Mouse (Mus musculus) activated CD4-positive, CD25-positive, alpha-beta regulatory T cell, adult 4 months (primary cell): Measurements from ENCODE around the gene Hacl1. TPM values are rescaled to one million over a fixed set of nuclear protein-coding genes. Genes with fewer than 3 reads are reported as not detected.

ENCODE experiments used
- ATAC-seq: one replicate; pipeline ENCODE4 v1.8.0; 2017
- polyA plus RNA-seq, 2 experiments: library from polyadenylated mRNA; unstranded; fragments of 100-300 nt; shearing (Covaris generic); gene quantifications; one replicate each; pipeline ENCODE4 v1.2.1; 2017

Gene Hacl1
- 10 to 100 TPM; 36.2 to 37.2 TPM for polyA plus RNA-seq

- ATAC-seq: peak; percentile 94
Observed at GRCm38 (mm10) chr14:31640890-31641505, at the start of gene Hacl1, which contains the start of gene Btd. Gene Hacl1 (minus strand): TSS chr14:31641286. Gene Btd (plus strand): TSS chr14:31641028.

- no peak for ATAC-seq
Observed at GRCm38 (mm10) chr14:31686231-31686630, 45.1 kb upstream of the Hacl1 start.

GRCm38 (mm10) chr14:31685680-31686079 is 44.6 kb upstream of the Hacl1 start:
- ATAC-seq: peak; percentile 51

GRCm38 (mm10) chr14:31684343-31685040 is 43.4 kb upstream of the Hacl1 start:
- ATAC-seq: peak; percentile 74

GRCm38 (mm10) chr14:31683610-31684009 is 42.5 kb upstream of the Hacl1 start:
- ATAC-seq: no peak

GRCm38 (mm10) chr14:31681931-31682555 is 41.0 kb upstream of the Hacl1 start:
- ATAC-seq: no peak

- ATAC-seq: no peak
Observed at GRCm38 (mm10) chr14:31681291-31681690, 40.2 kb upstream of the Hacl1 start.

GRCm38 (mm10) chr14:31680656-31681055 is 39.6 kb upstream of the Hacl1 start:
- ATAC-seq: no peak

GRCm38 (mm10) chr14:31671635-31672320 is 30.7 kb upstream of the Hacl1 start:
- no peak for ATAC-seq

- peak; percentile 91 for ATAC-seq
Observed at GRCm38 (mm10) chr14:31669642-31670490, 28.8 kb upstream of the Hacl1 start.

- no peak for ATAC-seq
Observed at GRCm38 (mm10) chr14:31669161-31669611, 28.1 kb upstream of the Hacl1 start.

GRCm38 (mm10) chr14:31668326-31668725 is 27.2 kb upstream of the Hacl1 start:
- no peak for ATAC-seq

- no peak for ATAC-seq
Observed at GRCm38 (mm10) chr14:31667741-31668140, 26.7 kb upstream of the Hacl1 start.

- no peak for ATAC-seq
Observed at GRCm38 (mm10) chr14:31666931-31667705, 26.0 kb upstream of the Hacl1 start.

GRCm38 (mm10) chr14:31665566-31665940 is 24.5 kb upstream of the Hacl1 start:
- no peak for ATAC-seq

- peak; percentile 66 for ATAC-seq
Observed at GRCm38 (mm10) chr14:31664903-31665565, 23.9 kb upstream of the Hacl1 start.

GRCm38 (mm10) chr14:31664100-31664902 is 23.2 kb upstream of the Hacl1 start:
- ATAC-seq: no peak

- no peak for ATAC-seq
Observed at GRCm38 (mm10) chr14:31663376-31664099, 22.5 kb upstream of the Hacl1 start.

GRCm38 (mm10) chr14:31662555-31663211 is 21.6 kb upstream of the Hacl1 start:
- peak; percentile 5 for ATAC-seq
